Mouse (Mus musculus) skeletal muscle tissue, adult 2 months (tissue): ENCODE measurements around the gene Eif2b3.
A peak's percentile ranks its signal among the peaks of the same experiment; 100 is the strongest.

ENCODE experiments used
- DNase-seq: peaks from one replicate; pipeline ENCODE4 v3.0.0-alpha.2; 2012; ENCODE audit warnings: low read depth, low spot score

Eif2b3 gene

DNA sequence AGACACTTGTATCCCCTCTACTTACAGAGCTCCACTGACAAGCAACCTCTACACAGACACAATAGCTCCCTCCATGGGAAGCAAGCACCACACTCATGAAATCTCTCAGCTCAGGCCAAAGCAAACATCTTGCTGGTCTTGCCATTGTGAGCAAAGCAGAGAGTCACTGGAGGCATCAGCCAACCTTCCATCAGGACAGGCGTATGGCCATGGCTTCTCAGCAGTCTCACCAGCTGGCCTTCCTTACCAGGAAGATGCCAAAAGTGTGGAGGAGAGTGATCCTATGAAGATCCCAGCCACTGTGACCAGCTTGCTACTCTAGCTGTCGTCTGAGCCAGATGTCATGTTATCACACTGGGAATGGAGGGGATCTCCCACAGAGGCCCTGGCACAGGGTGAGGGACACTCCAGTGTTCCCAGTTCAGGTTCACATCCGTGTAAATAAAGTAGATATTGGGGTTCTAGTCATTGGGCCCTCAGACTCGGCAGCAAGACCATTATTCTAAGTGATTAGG lies 4.2 kb upstream of the Eif2b3 start:
- no peak for DNase-seq

DNA sequence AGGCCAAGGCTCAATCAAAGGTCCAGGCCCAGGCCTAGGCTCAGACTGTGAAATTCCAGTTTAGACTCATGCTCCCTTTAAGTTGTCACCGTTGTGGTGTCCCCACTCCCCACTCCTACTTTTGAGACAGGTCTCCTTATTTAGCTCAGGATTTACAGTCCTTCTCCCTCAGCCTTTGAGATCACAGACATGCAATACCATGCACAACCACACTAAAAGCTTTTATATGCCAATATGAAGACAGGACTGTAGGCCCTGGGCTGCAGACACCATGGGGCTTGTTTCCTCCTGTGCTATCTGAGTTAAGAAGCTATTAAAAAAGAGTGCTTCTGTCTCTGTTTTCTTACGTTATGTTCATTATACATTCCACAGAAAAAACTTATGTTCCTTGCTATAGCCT lies 1.5 kb upstream of the Eif2b3 start:
- DNase-seq = no peak

GRCm38 (mm10) chr4:117018327-117018726 lies 875 bp upstream of the Eif2b3 start:
- no peak for DNase-seq

GRCm38 (mm10) chr4:117023469-117023868 lies 4.3 kb downstream of the Eif2b3 start:
- DNase-seq = no peak

DNA sequence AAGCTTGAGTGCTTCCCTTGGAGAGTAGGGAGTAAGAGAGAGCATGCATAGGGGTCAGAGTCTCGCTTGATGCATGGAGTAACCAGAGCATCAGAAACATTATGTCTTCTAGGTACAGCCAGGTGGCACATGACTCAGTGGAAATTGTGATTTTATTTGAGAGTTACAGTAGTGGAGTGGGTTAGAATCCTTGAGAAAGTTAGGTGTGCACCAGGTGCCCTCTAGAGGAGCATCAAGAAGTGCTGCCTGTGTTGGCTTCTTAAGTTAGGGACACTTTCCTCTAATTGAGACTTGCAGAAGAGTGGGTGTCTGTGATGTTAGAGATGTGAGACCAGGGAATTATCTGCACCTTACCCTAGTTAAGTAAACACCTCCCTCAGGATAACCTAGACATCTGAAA lies 11.9 kb downstream of the Eif2b3 start:
- no peak for DNase-seq

- peak; percentile 48 for DNase-seq
Measured at GRCm38 (mm10) chr4:117039925-117040687, 20.9 kb downstream of the Eif2b3 start.

- DNase-seq = no peak
Measured at GRCm38 (mm10) chr4:117040791-117041190, 21.6 kb downstream of the Eif2b3 start.

- peak; percentile 83 for DNase-seq
Measured at GRCm38 (mm10) chr4:117041283-117041721, 22.1 kb downstream of the Eif2b3 start.

DNA sequence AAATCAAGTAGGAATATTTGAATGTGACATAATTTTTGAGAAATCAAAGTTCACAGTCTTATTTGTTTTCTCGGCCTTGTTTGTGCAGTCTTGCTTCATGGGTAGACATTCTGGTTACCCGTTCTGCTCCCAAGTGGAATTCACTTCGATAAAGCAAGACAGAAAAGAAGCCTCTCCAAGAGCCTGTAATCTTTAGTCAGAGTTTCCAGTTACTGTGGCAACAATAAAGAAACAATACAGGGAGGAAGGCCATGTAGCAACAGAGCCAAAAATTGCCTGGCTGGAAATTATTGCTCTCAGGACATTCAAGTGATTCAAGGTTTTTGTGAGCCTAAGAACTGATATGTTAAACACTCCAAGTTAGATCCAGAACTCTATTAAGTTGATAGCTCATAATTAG lies 29.6 kb downstream of the Eif2b3 start:
- peak; percentile 74 for DNase-seq

- no peak for DNase-seq
Measured at GRCm38 (mm10) chr4:117049485-117049884, 30.3 kb downstream of the Eif2b3 start.

GRCm38 (mm10) chr4:117052626-117053025 lies 33.4 kb downstream of the Eif2b3 start:
- DNase-seq = peak; percentile 60

GRCm38 (mm10) chr4:117053956-117054355 lies 34.8 kb downstream of the Eif2b3 start:
- no peak for DNase-seq

DNA sequence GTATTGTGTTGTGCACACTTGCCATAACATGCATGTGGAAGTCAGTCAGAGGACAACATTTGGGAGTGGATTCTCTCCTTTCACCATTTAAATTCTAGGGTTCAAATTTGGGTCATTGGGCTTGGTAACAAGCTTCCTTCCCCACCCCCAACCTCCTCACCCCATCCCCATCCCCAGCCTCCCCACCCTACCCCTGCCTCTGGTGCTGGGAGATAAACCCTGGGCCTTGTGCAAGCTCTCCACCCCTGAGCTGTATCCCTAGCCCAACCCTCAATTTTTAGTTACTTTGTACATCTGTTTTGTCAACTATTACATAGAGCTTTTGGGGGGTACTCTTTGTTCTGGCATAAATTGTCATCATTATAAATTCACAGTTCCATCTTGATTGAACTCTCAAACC lies 36.9 kb downstream of the Eif2b3 start:
- no peak for DNase-seq

DNA sequence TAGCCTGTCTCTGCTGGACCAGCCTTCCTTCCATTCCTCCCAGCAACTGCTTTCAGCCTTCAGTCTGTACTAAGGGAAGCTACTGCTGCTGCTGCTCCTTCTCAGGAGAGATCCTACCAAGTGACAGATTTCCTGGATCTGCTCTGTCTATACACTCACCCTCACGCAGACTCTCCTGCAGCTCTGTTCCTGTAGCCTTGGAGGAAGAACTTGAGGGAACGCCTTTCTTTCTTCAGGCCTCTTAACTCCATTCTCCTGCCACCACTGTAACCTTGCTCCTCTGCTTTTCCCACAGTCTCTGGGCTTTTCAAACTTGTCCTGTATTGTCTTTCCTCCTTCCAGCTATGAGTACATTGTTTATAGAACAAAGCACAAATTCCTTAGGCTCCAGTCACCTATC lies 37.3 kb downstream of the Eif2b3 start:
- no peak for DNase-seq

DNA sequence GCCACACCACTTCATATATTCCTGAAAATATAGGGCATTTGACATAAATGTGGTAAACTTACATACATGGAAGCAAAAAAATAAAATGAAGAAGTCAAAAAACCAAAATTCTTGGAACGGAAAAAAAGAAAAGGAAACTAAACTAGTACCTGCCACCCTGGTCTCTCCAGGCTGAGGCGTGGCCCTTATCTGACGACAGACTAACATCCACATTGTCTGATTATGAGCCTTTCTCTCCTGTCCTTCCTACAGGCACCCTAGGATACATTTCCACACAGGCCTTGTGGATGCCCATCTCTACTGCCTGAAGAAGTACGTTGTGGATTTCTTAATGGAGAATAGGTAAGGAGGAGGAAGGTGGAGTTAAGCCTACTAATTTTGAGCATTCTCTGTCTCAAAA lies 39.3 kb downstream of the Eif2b3 start:
- DNase-seq = no peak

DNA sequence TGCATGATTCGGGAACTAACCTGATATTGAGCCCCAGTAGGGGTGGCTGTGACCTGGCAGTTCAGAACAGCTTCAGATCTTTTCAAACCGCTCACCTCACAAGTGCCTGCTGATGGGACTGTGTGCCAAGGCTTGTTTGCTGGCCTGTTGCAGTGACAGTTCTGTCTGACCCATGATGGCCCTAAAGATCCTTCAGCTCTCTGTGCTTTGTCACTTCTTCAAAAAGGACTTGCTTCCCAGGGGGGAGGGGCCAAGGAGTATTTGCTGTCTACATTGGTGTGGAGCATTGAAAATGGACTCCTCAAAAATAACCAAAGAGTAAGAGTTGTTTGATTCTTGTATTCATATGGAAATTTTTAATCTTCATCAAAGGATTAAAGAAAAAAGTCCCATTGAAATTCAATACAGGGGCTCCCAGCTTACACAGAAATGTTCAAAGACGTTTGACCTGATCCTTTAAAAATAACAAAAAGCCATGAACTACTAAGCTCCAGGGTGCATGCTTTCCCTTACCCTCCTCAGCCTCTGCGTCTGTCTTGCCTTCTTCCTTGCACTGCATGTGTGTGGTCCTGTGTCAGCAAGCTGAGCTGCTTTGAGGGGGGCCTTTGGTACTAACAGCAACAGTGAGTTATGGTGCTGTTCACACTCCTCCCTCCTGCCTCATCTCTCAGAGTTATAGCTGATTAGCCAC lies 43.6 kb downstream of the Eif2b3 start:
- no peak for DNase-seq

DNA sequence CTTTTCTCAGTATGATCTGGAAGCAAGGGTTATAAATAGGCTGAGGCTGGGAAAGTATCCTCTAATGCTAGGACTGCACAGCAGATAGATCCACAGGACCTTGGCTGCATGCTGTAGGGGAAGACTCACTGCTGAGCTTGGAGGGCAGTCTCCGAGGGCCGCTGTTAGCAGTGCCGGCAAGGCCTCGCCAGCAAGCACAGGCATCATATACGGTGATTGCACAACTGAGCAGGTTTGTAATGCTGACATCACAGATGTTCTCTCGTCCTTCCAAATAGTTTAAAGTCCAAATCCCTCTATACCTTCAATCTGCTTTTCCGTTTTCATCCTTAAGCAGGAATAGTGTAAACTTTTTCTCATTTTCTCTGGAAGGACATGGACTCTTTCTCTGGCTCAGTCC lies 48.8 kb downstream of the Eif2b3 start:
- DNase-seq = no peak

DNA sequence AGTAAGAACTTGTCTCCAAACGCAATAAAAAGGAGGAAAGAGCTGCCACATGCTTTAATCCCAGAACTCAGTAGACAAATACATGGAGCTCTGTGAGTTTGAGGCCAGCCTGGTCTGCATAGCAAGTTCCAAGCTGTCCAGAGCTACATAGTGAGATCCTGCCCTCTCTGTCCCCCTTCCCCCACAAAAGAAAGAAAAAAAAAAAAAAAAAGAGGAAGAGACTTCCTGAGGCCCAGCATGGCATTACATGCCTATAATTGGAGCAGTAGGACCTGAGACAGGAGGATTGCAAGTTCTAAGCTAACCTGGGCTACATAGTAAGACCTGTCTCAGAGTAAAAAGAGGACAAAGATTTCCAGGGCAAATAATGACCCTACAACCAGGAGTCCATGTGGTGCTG lies 50.4 kb downstream of the Eif2b3 start:
- DNase-seq = no peak

GRCm38 (mm10) chr4:117070624-117071023 lies 51.4 kb downstream of the Eif2b3 start:
- DNase-seq = no peak

DNA sequence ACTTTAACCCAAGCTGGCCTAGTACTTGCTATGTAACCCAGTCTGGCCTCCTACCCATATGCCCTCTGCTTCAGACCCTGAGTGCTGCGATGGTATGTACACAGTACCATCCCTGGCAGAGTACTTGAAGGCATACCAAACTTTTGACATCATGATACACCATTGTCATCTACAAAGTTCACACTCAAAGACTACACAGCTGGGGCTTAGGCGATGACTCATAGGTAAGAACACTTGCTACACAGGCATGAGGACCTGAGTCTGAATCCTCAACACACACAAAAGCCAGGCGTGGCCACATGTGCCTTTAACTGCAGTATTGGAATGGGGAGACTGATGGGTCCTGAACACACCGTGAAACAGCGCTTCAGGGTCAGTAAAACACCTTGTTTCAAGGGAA lies 52.0 kb downstream of the Eif2b3 start:
- DNase-seq = no peak

- no peak for DNase-seq
Measured at GRCm38 (mm10) chr4:117087948-117088640, 68.9 kb downstream of the Eif2b3 start.

DNA sequence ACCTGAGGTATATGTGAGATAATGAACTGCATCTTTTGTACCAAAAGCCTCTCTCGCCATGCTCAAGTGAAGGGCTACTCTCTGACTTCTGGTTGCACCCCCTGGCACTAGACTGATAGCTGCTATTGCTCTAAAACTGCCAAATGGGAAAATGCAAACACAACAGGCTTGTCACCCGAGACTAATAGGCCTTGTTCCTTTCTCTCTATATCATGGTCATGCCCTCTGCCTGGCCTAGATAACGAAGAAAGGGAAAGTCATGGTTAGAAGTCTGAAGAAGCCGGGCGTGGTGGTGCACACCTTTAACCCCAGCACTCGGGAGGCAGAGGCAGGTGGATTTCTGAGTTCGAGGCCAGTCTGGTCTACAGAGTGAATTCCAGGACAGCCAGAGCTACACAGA lies 71.4 kb downstream of the Eif2b3 start:
- DNase-seq = no peak
